Comparison of ENCODE assay signal across 15 mouse cellular contexts in genomic region chr8:128663106-128663505, GRCm38 (mm10). TPM values are rescaled to one million over a fixed set of nuclear protein-coding genes. Genes with fewer than 3 reads are reported as not detected.
DNase-seq lines count a peak whose midpoint lies in the region; ATAC-seq and TF ChIP-seq lines count a peak whose summit lies in the region.
"Had no signal": no experiment of that assay in that cellular context is flagged by ENCODE, and none has a peak within 500 bp of the region (broad histone marks: within the 10 kb centered on the region; RNA-seq: fewer than 3 reads in every experiment).

No protein-coding gene starts in this region.

- no peak for TF ChIP-seq CTCF in lung, adult 2 months (IDR thresholded peaks at IDR 0.05; ENCODE audit: insufficient read depth, low read length)
- TF ChIP-seq CTCF in forebrain, postnatal 0 days (IDR thresholded peaks at IDR 0.05; ENCODE audit: low read depth) = no peak

- no peaks in the 10 kb centered on the region for H3K27me3 ChIP-seq in heart, embryonic 10.5 days (ENCODE audit: insufficient read depth, poor library complexity, severe bottlenecking)
- H3K27me3 ChIP-seq in lung, embryonic 15.5 days = no peaks in the 10 kb centered on the region
- H3K27me3 ChIP-seq in kidney, embryonic 15.5 days = no peaks in the 10 kb centered on the region
- no peaks in the 10 kb centered on the region for H3K27me3 ChIP-seq in forebrain, postnatal 0 days (ENCODE audit: insufficient read depth, low read length)
- H3K27me3 ChIP-seq: limb, embryonic 15.5 days; midbrain, embryonic 13.5 days; Patski had no signal

- H3K9ac ChIP-seq in lung, embryonic 15.5 days = no peak overlapping the region
- H3K9ac ChIP-seq in kidney, embryonic 15.5 days = no peak overlapping the region
- no peak overlapping the region for H3K9ac ChIP-seq in forebrain, postnatal 0 days
- H3K9ac ChIP-seq: limb, embryonic 15.5 days; midbrain, embryonic 13.5 days had no signal

- no peaks in the 10 kb centered on the region for H3K36me3 ChIP-seq in heart, embryonic 10.5 days
- H3K36me3 ChIP-seq in lung, embryonic 15.5 days = no peaks in the 10 kb centered on the region
- no peaks in the 10 kb centered on the region for H3K36me3 ChIP-seq in kidney, embryonic 15.5 days
- H3K36me3 ChIP-seq in forebrain, postnatal 0 days (ENCODE audit: insufficient read depth) = no peaks in the 10 kb centered on the region
- H3K36me3 ChIP-seq: forebrain, embryonic 10.5 days; limb, embryonic 15.5 days; midbrain, embryonic 13.5 days had no signal

- 73% methylated on average over 2 of the region's 2 CpGs for WGBS in heart, embryonic 10.5 days
- WGBS in lung, embryonic 15.5 days = 31% methylated on average over 2 of the region's 2 CpGs
- 32% methylated on average over 2 of the region's 2 CpGs for WGBS in lung, adult 2 months
- WGBS in kidney, embryonic 15.5 days = 35% methylated on average over 2 of the region's 2 CpGs
- 69% methylated on average over 2 of the region's 2 CpGs for WGBS in forebrain, postnatal 0 days

- peak; percentile 69; the same call in 1 of the 2 replicates for ATAC-seq in lung, embryonic 15.5 days (ENCODE audit: borderline replicate concordance, extremely low read depth, low FRiP score, low TSS enrichment)
- peak; percentile 71 for ATAC-seq in kidney, embryonic 15.5 days (replicated peaks; ENCODE audit: low FRiP score)
- ATAC-seq in forebrain, postnatal 0 days = no peak
- ATAC-seq: midbrain, embryonic 13.5 days; Patski had no signal

- no peak overlapping the region for H3K4me3 ChIP-seq in heart, embryonic 10.5 days
- no peak overlapping the region for H3K4me3 ChIP-seq in lung, embryonic 15.5 days
- no peak overlapping the region for H3K4me3 ChIP-seq in lung, adult 2 months (replicated peaks; ENCODE audit: extremely low read depth, low read depth, low read length)
- H3K4me3 ChIP-seq in kidney, embryonic 15.5 days (replicated peaks) = no peak overlapping the region
- no peak overlapping the region for H3K4me3 ChIP-seq in forebrain, postnatal 0 days (ENCODE audit: low read depth, low read length)
- H3K4me3 ChIP-seq: forebrain, embryonic 10.5 days; limb, embryonic 15.5 days; midbrain, embryonic 13.5 days had no signal

- H3K9me3 ChIP-seq in heart, embryonic 10.5 days = no peaks in the 10 kb centered on the region
- H3K9me3 ChIP-seq in lung, embryonic 15.5 days = no peaks in the 10 kb centered on the region
- no peaks in the 10 kb centered on the region for H3K9me3 ChIP-seq in kidney, embryonic 15.5 days (replicated peaks)
- no peaks in the 10 kb centered on the region for H3K9me3 ChIP-seq in forebrain, postnatal 0 days (ENCODE audit: low read length)
- H3K9me3 ChIP-seq: forebrain, embryonic 10.5 days; limb, embryonic 15.5 days; midbrain, embryonic 13.5 days had no signal

- no peaks in the 10 kb centered on the region for H3K4me1 ChIP-seq in heart, embryonic 10.5 days
- 0 out of 2 replicates have a peak, but pooled peaks cover 3% of the 10 kb centered on the region for H3K4me1 ChIP-seq in lung, embryonic 15.5 days
- H3K4me1 ChIP-seq in lung, adult 2 months (ENCODE audit: control insufficient read depth, insufficient read depth, low read length) = no peaks in the 10 kb centered on the region
- H3K4me1 ChIP-seq in kidney, embryonic 15.5 days = peaks cover 19% of the 10 kb centered on the region
- no peaks in the 10 kb centered on the region for H3K4me1 ChIP-seq in forebrain, postnatal 0 days (ENCODE audit: insufficient read depth)
- H3K4me1 ChIP-seq: forebrain, embryonic 10.5 days; limb, embryonic 15.5 days; midbrain, embryonic 13.5 days had no signal

- no peak overlapping the region for H3K4me2 ChIP-seq in lung, embryonic 15.5 days
- no peak overlapping the region for H3K4me2 ChIP-seq in kidney, embryonic 15.5 days
- no peak overlapping the region for H3K4me2 ChIP-seq in forebrain, postnatal 0 days (ENCODE audit: low read depth)
- H3K4me2 ChIP-seq: limb, embryonic 15.5 days; midbrain, embryonic 13.5 days had no signal

- no peak for TF ChIP-seq POLR2A in lung, adult 2 months (IDR thresholded peaks at IDR 0.05; ENCODE audit: borderline replicate concordance, extremely low read depth, low read depth, low read length)

- peak; percentile 38 for DNase-seq in heart, adult 8-10 months (ENCODE audit: low spot score)
- no peak for DNase-seq in heart, embryonic 10.5 days (ENCODE audit: low spot score)
- no peak for DNase-seq in lung, adult 2 months
- DNase-seq in mesoderm, embryonic 11.5 days (ENCODE audit: low read depth, low spot score) = peak; percentile 17
- DNase-seq in forebrain, postnatal 0 days = no peak
- DNase-seq in adrenal gland, postnatal 14 days = no peak
- DNase-seq: cerebellum, adult 11 months; lung, postnatal 10 days; thymus, postnatal 36 days had no signal

- H3K27ac ChIP-seq in heart, embryonic 10.5 days = no peak overlapping the region
- 0 out of 2 replicates have a peak overlapping the region, but pooled peaks have one; percentile 27 for H3K27ac ChIP-seq in lung, embryonic 15.5 days
- peak overlapping the region; percentile 63 for H3K27ac ChIP-seq in kidney, embryonic 15.5 days
- H3K27ac ChIP-seq in forebrain, postnatal 0 days (ENCODE audit: low read depth, low read length) = no peak overlapping the region
- H3K27ac ChIP-seq: forebrain, embryonic 10.5 days; limb, embryonic 15.5 days; midbrain, embryonic 13.5 days had no signal

RNA-seq across cellular contexts. Expression of gene Itgb1, which starts 22.3 kb away (rescaled TPM):
- total RNA-seq in heart, adult 8-10 months (2022) = 100 to 1,000 TPM; 294 to 330 (median 319) TPM
- polyA plus RNA-seq in heart, embryonic 10.5 days (2016; fragmentation: Nextera tagmentation; extraction: Ambion mirVana) = 261 and 314 TPM in 2 replicates
- 396 and 402 TPM in 2 replicates for polyA plus RNA-seq in lung, embryonic 15.5 days (2015; fragmentation: Nextera tagmentation; extraction: Ambion mirVana)
- 68.7 and 107 TPM in 2 replicates for polyA plus RNA-seq in lung, adult 2 months (2012; rRNA removed)
- polyA plus RNA-seq in kidney, embryonic 15.5 days (2015; fragmentation: Nextera tagmentation; extraction: Ambion mirVana) = 288 and 292 TPM in 2 replicates
- 56.7 and 82.3 TPM in 2 replicates for total RNA-seq in forebrain, postnatal 0 days (2014; rRNA removed)
- 55.6 and 61.5 TPM in 2 replicates for polyA plus RNA-seq in forebrain, postnatal 0 days (2015; fragmentation: Nextera tagmentation; extraction: Ambion mirVana)
- total RNA-seq in adrenal gland, postnatal 14 days (2021) = 269 and 279 TPM in 2 replicates

Comparison
In these comparisons a context has a peak if more than half of its experiments do, and no peak if none do; other contexts are left out.
1. DNase-seq: peak in heart, adult 8-10 months (single experiment) and mesoderm, embryonic 11.5 days (single experiment); none in heart, embryonic 10.5 days (single experiment), lung, adult 2 months (single experiment), forebrain, postnatal 0 days (single experiment) and adrenal gland, postnatal 14 days (single experiment).
2. H3K27ac ChIP-seq: peak in lung, embryonic 15.5 days (single experiment) and kidney, embryonic 15.5 days (single experiment); none in heart, embryonic 10.5 days (single experiment) and forebrain, postnatal 0 days (single experiment).